Mouse (Mus musculus) embryonic facial prominence, embryonic 14.5 days (tissue): ENCODE data around the gene Olfr618. TPM values are rescaled to one million over a fixed set of nuclear protein-coding genes. Genes with fewer than 3 reads are reported as not detected.

Source experiments
- ATAC-seq: fragments of 200-750 bp; cut with Nextera tagmentation; 2 replicates; pipeline ENCODE4 v1.8.0; 2017; ENCODE audit warnings: low read depth, moderate number of reproducible peaks, moderate TSS enrichment
- DNase-seq: peaks from one replicate; pipeline ENCODE4 v3.0.0-alpha.2; 2015; ENCODE audit warnings: low spot score
- H3K27ac ChIP-seq: fragments of 300-500 bp; sonication (generic); replicated peaks from 2 replicates; pipeline ENCODE4 v1.5.1; 2014; ENCODE audit warnings: low read depth, mild to moderate bottlenecking, low read length, moderate library complexity
- H3K27me3 ChIP-seq: fragments of 300-500 bp; sonication (generic); replicated peaks from 2 replicates; pipeline ENCODE4 v1.6.1; 2014; ENCODE audit warnings: low read length; ENCODE audit not compliant: control insufficient read depth, insufficient read depth
- H3K36me3 ChIP-seq: fragments of 300-500 bp; sonication (generic); 2 replicates; pipeline ENCODE4 v1.6.1; 2014; ENCODE audit warnings: low read length, mixed read lengths; ENCODE audit not compliant: control insufficient read depth, insufficient read depth
- H3K4me1 ChIP-seq: fragments of 300-500 bp; sonication (generic); 2 replicates; pipeline ENCODE4 v1.6.1; 2014; ENCODE audit warnings: antibody characterized with exemption, low read length; ENCODE audit not compliant: control insufficient read depth, insufficient read depth
- H3K4me2 ChIP-seq: fragments of 300-500 bp; sonication (generic); 2 replicates; pipeline ENCODE4 v1.6.1; 2014; ENCODE audit warnings: low read depth, mild to moderate bottlenecking, low read length, moderate library complexity, mixed read lengths
- H3K4me3 ChIP-seq: fragments of 300-500 bp; sonication (generic); 2 replicates; pipeline ENCODE4 v1.5.1; 2014; ENCODE audit warnings: low read depth, mild to moderate bottlenecking, low read length
- H3K9ac ChIP-seq: fragments of 300-500 bp; sonication (generic); 2 replicates; pipeline ENCODE4 v1.6.1; 2014; ENCODE audit warnings: low read depth, mild to moderate bottlenecking, low read length, moderate library complexity, mixed read lengths
- H3K9me3 ChIP-seq: fragments of 300-500 bp; sonication (generic); 2 replicates; pipeline ENCODE4 v1.6.1; 2016; ENCODE audit warnings: low read length; ENCODE audit not compliant: control insufficient read depth
- WGBS: fragments of 180-500 bp; shearing (Covaris S2); extraction: QIAGEN DNeasy Blood & Tissue Kit; methylation state at CpG from one replicate; pipeline ENCODE4 v1.1.7; 2014; 5-methylcytosine and 5-hydroxymethylcytosine counted together
- microRNA-seq: library from miRNA; unstranded; fragments of <30 nt; microRNA quantifications from one replicate; pipeline ENCODE4, GENCODE M21; 2016; ENCODE audit warnings: borderline number of aligned reads
- polyA plus RNA-seq: library from polyadenylated mRNA; unstranded; fragments of >200 nt; fragmentation: Nextera tagmentation; extraction: Ambion mirVana; gene quantifications from 2 replicates; pipeline ENCODE4 v1.2.1, GENCODE M21; 2014

The Olfr618 gene
- polyA plus RNA-seq, 1 experiment from 2014 or later, result not detected

- Histone ChIP-seq H3K4me3 (no peak overlapping the region), H3K9ac (no peak overlapping the region), H3K36me3 (no peaks in the 10 kb centered on the region), H3K27me3 (no peaks in the 10 kb centered on the region), H3K4me1 (no peaks in the 10 kb centered on the region), H3K27ac (no peak overlapping the region), H3K4me2 (no peak overlapping the region), H3K9me3 (no peaks in the 10 kb centered on the region)
- DNase-seq (no peak), ATAC-seq (no peak)
These were observed 46.9 kb downstream of the Olfr618 start for GRCm38 (mm10) chr7:103636795-103637194.

GRCm38 (mm10) chr7:103642602-103643001 lies 52.7 kb downstream of the Olfr618 start, which contains the start of gene Olfr622:
Gene Olfr622 (minus strand): TSS chr7:103642702.
- no peaks in the 10 kb centered on the region for H3K27me3 ChIP-seq
- H3K4me2 ChIP-seq, result no peak within 1 kb of the TSS

GRCm38 (mm10) chr7:103644070-103644469 lies 54.2 kb downstream of the Olfr618 start:
- no peak overlapping the region for H3K4me2 ChIP-seq
- DNase-seq, result no peak
- no peaks in the 10 kb centered on the region for H3K36me3 ChIP-seq
- H3K27me3 ChIP-seq, result no peaks in the 10 kb centered on the region
- no peak overlapping the region for H3K4me3 ChIP-seq
- no peaks in the 10 kb centered on the region for H3K4me1 ChIP-seq
- H3K9ac ChIP-seq, result no peak overlapping the region
- no peak overlapping the region for H3K27ac ChIP-seq
- 85% methylated on average over 4 of the region's 4 CpGs for WGBS
- H3K9me3 ChIP-seq, result no peaks in the 10 kb centered on the region
- no peak for ATAC-seq

More at GRCm38 (mm10) chr7:103642602-103643001, 52.7 kb downstream of the Olfr618 start, which contains the start of gene Olfr622:
- no peak within 1 kb of the TSS for H3K4me3 ChIP-seq
- whole genome bisulfite sequencing, result 57% methylated on average over 1 of the region's 1 CpGs
- no peak within 1 kb of the TSS for H3K27ac ChIP-seq
- no peak for ATAC-seq
- no peaks in the 10 kb centered on the region for H3K4me1 ChIP-seq
- no peak within 1 kb of the TSS for H3K9ac ChIP-seq
- DNase-seq, result no peak
- no peaks in the 10 kb centered on the region for H3K36me3 ChIP-seq
- H3K9me3 ChIP-seq, result no peaks in the 10 kb centered on the region

Small RNA genes within 50 kb of the gene (microRNA-seq; reads per million reads assigned to microRNA genes)
- not detected for gene Gm26506

Other genes starting within 250 kb of the Olfr618 start
- not detected in 2 replicates for gene Olfr600, start 240.4 kb upstream of the Olfr618 start, polyA plus RNA-seq
- gene Olfr601, start 227.4 kb upstream of the Olfr618 start, polyA plus RNA-seq, result not detected in 2 replicates
- not detected in 2 replicates for gene Olfr603, start 203.9 kb upstream of the Olfr618 start, polyA plus RNA-seq
- gene Usp17lc, start 175.0 kb upstream of the Olfr618 start, polyA plus RNA-seq, result not detected in 2 replicates
- not detected in 2 replicates for gene Olfr605, start 144.7 kb upstream of the Olfr618 start, polyA plus RNA-seq
- gene Olfr606, start 141.1 kb upstream of the Olfr618 start, polyA plus RNA-seq, result not detected in 2 replicates
- gene Olfr607, start 126.0 kb upstream of the Olfr618 start, polyA plus RNA-seq, result not detected in 2 replicates
- gene Olfr608, start 120.2 kb upstream of the Olfr618 start, polyA plus RNA-seq, result not detected in 2 replicates
- gene Olfr609, start 92.0 kb upstream of the Olfr618 start, polyA plus RNA-seq, result not detected in 2 replicates
- 0.18 TPM in 1 of 2 replicates, not detected in the other for gene Olfr610, start 78.0 kb upstream of the Olfr618 start, polyA plus RNA-seq
- not detected in 2 replicates for gene Olfr611, start 69.3 kb upstream of the Olfr618 start, polyA plus RNA-seq
- gene Olfr612, start 47.4 kb upstream of the Olfr618 start, polyA plus RNA-seq, result not detected in 2 replicates
- gene Olfr613, start 42.0 kb upstream of the Olfr618 start, polyA plus RNA-seq, result not detected in 2 replicates
- 0.06 and 0.14 TPM in 2 replicates for gene Olfr615, start 34.0 kb upstream of the Olfr618 start, polyA plus RNA-seq
- gene Olfr616, start 21.0 kb upstream of the Olfr618 start, polyA plus RNA-seq, result not detected in 2 replicates
- gene Olfr617, start 17.0 kb upstream of the Olfr618 start, polyA plus RNA-seq, result not detected in 2 replicates
- gene Olfr619, start 10.5 kb downstream of the Olfr618 start, polyA plus RNA-seq, result not detected in 2 replicates
- not detected in 2 replicates for gene Olfr620, start 22.4 kb downstream of the Olfr618 start, polyA plus RNA-seq
- gene Olfr622, start 52.6 kb downstream of the Olfr618 start, polyA plus RNA-seq, result 0.12 and 0.13 TPM in 2 replicates
- not detected in 2 replicates for gene Olfr623, start 73.6 kb downstream of the Olfr618 start, polyA plus RNA-seq
- 0.04 and 0.06 TPM in 2 replicates for gene Olfr624, start 81.1 kb downstream of the Olfr618 start, polyA plus RNA-seq
- not detected in 2 replicates for gene Olfr625-ps1, start 92.6 kb downstream of the Olfr618 start, polyA plus RNA-seq
- not detected in 2 replicates for gene Olfr243, start 124.6 kb downstream of the Olfr618 start, polyA plus RNA-seq
- 0.14 TPM in 1 of 2 replicates, not detected in the other for gene Olfr628, start 140.3 kb downstream of the Olfr618 start, polyA plus RNA-seq
- gene Olfr629, start 154.8 kb downstream of the Olfr618 start, polyA plus RNA-seq, result not detected in 2 replicates
- 0.07 TPM in 1 of 2 replicates, not detected in the other for gene Olfr630, start 167.2 kb downstream of the Olfr618 start, polyA plus RNA-seq
- 0.12 and 0.26 TPM in 2 replicates for gene Olfr69, start 181.5 kb downstream of the Olfr618 start, polyA plus RNA-seq
- not detected in 2 replicates for gene Olfr68, start 189.6 kb downstream of the Olfr618 start, polyA plus RNA-seq
- not detected in 2 replicates for gene Olfr67, start 201.7 kb downstream of the Olfr618 start, polyA plus RNA-seq
- gene Hbb-bt, start 223.9 kb downstream of the Olfr618 start, polyA plus RNA-seq, result 4,240 and 4,969 TPM in 2 replicates
- gene Hbb-bs, start 238.0 kb downstream of the Olfr618 start, polyA plus RNA-seq, result 10,123 and 13,531 TPM in 2 replicates